Mouse (Mus musculus) urinary bladder, postnatal 36 days (tissue): ENCODE results near the gene Chchd2.
"Not testable (repeated sequence)": the region's sequence is repeated elsewhere in the genome, so short reads cannot be mapped to it uniquely, and the experiment has no call there.

ENCODE experiments used
- DNase-seq, 2 experiments: peaks; one replicate each; pipeline ENCODE4 v3.0.0; 2022; ENCODE audit warnings: low spot score in 2 of 2, mixed read lengths in 1 of 2

Chchd2 gene

DNA sequence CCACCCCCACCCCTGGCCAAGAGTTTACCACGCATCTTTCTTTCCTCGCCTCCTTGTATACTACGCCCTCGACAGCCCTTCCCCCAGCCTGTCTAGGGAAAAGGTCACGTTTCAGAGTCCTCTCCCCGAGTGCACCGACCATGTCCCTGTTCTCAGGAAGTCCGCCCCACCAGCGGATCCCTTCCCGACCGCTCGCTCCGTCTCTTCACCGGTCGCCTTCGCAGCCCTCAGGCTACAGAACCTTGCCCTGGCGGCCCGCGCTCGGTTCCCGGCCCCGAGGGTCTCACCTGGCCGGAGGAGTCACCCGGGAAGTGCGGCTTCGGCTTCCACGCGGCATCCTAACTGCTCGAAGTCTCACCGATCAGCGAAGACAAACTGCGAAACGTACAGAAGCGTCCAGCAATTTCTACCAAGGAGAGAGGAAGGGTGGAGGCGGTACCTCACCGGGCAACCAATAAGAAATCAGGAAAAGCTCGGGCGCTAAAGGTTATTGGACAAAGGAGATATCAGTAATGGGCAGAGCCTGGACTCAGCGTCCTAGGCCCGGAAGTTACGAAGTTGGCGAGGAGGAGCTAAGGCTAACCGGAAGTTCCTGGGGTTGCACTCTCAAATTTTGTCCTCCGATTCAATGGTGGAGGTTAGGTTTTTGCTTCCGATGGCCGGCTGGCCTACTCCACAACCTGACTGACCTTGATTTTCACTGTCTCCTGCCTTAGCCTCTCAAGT lies at the start of gene Chchd2:
Gene Chchd2 (minus strand): TSS at position 560 of the 726 bp plus-strand sequence.
- DNase-seq: peak; percentile 91 to 92

DNA sequence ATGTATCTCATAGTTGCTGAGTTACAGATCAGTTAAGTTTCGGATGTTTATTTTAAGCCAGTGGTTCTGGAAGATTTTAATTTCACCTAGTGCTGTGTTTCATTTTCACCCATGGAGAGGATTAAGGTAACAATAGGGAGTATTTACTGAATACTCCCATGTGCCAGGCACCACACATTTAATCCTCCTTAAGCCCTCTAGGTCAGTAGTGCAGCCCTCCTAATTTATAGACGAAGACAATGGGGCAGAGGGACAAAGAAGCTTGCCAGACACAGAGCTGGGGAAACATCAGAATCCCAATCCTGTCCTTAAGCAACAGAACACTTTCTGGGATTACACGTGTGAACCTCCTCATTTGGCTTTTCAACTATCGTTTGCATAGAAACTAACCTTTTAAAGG lies 49.7 kb upstream of the Chchd2 start:
- no peak for DNase-seq

DNA sequence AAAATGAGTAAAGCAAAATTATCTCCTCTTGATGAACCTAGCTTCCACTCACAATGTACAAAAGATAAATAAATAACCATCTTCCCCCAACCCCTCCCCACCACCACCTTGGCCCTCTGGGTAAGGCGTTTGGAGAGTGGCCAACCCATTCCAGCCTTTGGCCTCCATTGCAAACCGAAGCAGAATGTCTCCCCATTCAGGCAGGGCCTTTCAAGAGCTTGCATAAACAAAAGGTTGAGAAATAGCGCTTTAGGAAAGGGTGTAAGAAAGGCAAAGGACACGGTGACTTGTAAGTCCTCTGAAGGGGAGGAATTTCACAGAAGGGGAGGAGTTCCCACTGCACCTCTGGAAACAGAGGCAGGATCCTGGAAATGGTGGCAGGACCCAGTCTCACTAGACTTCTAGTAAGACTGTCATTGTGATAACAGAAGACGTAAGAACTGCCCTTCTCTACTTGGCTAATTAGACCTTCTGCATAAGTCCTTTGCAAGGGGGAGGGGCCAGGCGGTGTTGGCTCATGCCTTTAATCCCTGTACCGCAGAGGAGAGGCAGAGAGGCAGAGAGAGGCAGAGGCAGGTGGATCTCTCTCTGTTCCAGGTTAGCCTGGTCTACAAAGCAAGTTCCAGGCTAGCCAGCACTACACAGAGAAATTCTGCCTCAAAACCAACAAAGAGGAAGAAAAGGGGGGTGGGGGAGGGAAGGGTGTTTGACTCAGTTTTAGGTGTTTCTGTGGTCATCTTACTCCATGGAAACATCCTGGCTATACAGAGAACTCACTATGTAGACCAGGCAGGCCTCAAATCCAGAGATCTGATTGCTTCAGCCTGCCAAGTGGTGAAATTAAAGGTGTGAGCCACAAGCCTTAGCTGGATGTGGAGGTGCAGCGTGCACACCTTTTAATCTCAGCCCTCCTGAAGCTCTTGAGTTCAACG lies 42.9 kb upstream of the Chchd2 start:
- peak; percentile 6 to 43 for DNase-seq

DNA sequence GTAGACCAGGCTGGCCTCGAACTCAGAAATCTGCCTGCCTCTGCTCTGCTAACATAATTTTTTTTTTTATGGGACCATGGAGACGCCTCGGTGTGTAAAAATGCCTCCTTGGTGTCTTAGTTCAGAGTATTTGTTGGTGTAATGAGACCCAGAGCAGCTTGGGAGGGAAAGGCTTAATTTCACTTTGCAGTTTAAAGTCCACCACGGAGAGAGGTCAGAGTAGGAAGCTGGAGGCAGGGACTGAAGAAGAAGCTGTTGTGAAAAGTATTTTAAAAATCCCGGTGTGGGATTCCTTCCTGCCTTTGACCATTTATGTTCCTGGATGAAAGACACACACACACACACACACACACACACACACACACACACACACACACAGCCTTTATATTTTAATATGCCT lies 38.7 kb upstream of the Chchd2 start:
- DNase-seq: no peak

DNA sequence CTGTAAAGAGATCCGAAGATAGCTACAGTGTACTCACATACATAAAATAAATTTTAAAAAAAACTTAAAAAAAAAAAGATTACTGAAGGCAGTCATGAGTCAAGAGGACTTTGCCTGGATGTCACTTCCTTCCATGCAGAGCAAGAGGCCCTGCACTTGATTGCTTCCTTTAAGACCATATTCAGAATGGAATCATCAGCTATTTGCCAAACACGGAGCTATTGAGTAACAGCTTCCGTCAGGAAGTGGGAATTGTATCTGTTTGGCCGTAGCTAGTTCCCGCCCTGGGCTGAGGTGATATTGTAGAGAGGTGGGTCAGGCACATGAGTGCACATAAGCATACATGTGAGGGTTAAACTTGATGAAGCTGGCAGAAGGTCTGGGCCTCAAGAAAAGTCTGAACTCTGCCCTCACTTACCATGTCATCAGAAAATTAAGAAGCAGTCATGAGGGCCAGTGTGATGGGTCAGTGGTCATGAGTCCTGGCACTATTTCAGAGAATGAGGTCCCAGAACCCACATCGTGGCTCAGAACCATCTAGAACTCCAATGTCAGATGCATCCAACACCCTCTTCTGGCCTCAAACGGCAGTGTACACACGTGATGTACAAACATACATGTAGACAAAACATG lies 37.7 kb upstream of the Chchd2 start:
- no peak for DNase-seq

DNA sequence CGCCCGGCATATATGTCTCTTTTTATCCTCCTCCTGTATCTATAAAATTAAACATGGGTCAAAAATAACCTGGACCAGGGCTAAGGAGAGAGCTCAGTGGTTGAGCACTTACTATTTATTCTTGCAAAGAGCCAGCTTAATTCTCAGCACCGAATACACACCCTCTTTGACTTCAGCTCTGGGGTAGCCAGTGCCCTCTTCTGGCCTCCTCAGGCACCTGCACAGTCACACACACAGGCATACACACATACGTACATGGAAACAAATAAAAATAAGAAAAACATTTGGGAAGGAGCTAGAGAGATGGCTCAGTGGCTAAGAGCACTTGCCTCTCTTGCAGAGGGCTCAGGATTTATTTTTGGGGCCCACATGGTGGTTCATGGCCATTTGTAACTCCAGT lies 34.7 kb upstream of the Chchd2 start:
- DNase-seq: no peak

DNA sequence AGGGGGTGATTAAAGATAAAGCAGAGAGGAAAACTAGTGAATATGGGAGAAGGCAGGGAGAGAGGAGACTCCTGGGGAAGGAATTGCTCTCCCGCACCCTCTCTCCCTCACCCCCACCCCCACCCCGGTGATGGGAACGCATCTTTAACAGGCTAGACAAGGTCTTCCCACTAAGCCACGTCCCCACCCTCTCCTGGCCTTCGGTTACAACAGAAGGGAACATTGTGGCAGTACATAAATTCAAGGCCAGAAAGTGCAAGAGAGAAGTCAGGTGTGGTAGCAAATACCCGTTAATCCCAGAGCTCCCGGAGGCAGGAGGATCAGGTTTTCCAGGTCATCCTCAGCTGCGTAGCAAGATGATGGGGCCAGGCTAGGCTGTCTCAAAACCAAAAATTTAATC lies 32.0 kb upstream of the Chchd2 start:
- DNase-seq: no peak

DNA sequence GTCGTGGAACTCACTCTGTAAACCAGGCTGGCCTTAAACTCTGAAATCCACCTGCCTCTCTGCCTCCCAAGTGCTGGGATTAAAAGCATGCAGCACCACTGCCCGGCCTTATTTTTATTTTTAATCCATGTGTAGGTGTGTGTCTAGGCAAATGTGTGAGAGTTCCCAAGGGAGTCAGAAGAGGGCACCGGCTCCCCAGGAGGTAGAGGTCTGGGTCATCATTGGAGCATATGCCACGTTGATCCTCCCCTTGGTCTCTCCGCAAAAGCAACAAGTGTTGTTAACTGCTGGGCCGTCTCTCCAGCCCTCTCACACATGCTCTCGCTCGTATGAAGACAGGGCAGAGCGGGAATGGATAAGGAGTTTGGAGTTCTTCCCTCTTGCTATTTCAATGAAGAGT lies 31.5 kb upstream of the Chchd2 start:
- DNase-seq: no peak

DNA sequence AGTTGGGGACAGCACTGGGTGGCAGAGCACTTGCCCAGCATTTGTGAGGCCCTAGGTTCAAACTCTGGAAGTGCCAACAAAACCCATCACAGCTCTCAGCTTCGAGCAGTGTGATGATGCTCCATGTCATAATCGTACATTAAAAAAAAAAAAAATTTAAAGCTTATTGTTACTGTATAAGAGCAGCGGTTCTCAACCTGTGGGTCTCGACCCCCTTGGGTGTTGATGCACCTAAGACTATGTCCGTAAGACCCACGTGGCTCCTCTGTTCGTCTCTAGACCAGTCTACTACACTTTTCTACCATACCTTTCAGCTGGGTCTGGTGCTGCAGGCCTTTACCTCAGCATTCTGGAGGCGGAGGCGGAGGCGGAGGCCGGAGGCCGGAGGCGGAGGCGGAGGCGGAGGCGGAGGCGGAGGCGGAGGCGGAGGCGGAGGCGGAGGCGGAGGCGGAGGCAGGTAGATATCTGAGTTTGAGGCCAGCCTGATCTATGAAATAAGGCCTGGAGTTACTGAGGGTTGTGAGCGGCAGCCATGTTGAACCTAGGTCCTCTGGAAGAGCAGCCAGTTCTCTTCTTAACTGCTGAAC lies 30.9 kb upstream of the Chchd2 start:
- DNase-seq: no peak

DNA sequence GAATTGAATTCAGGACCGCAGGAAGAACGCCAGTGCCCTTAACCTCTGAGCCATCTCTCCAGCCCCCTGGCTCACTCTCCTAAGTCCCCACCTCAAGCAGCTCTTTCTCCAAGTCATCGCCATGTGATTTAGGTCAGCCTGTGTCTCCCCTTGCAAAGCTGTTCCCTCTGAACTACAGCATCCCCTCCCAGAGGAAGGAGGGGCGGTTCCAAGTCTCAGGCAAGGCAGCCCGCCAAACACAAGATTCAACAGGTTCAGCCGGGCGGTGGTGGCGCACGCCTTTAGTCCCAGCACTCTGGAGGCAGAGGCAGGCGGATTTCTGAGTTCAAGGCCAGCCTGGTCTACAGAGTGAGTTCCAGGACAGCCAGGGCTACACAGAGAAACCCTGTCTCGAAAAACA lies 28.2 kb upstream of the Chchd2 start:
- DNase-seq: not testable (repeated sequence)

DNA sequence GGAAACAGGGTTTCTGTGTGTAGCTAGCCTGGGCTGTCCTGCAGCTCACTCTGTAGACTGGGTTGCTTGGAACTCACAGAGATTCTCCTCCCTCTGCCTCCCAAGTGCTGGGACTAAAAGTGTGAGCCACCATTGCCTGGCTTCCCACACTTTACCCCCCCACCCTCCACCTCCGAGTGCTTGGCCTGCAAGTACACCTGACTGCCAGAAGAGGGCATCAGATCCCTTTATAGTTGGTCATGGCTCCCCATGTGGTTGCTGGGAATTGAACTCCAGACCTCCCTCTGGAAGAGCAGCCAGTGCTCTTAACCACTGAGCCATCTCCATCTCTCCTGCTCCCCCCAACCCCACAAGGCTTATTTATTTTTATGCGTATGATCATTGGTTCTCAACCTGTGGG lies 26.8 kb upstream of the Chchd2 start:
- DNase-seq: peak in 1 of 2 experiments; percentile 13

DNA sequence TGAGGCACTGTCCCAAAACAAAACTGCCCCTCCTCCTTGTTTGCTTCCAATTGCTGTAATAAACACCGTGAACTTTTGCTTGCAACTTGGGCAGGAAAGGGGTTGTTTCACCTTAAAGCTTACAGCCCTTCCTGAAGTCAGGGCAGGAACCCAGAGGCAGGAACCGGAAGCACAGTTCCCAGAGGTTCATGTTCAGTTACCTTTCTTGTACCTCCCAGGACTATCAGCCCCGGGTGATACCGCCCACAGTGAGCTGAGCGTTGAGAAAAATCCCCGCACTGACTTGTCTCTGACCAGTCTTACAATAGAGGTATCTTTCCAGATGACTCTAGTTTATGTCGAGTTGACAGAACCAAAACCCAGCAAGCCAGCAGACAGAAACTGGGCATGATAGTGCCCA lies 22.3 kb upstream of the Chchd2 start:
- DNase-seq: no peak

DNA sequence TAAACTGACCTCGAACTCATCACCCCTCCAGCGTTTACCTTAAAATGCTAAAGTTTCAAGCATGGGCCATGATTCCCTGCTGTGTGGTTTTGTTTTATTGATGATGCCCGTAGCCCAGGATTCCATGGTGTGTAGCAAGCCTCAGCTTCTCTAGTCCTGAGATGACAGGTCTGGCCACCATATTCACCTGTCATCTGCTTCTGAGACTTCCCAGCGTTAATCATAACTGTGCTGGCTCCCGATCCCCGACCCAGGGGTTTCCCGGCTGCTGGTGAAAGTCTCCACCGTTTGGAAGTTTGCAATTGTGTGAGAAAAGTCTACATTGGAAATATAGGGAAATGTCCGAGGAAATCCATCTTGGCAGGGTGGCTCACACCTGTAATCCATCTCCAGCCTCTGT lies 21.9 kb upstream of the Chchd2 start:
- no peak for DNase-seq

DNA sequence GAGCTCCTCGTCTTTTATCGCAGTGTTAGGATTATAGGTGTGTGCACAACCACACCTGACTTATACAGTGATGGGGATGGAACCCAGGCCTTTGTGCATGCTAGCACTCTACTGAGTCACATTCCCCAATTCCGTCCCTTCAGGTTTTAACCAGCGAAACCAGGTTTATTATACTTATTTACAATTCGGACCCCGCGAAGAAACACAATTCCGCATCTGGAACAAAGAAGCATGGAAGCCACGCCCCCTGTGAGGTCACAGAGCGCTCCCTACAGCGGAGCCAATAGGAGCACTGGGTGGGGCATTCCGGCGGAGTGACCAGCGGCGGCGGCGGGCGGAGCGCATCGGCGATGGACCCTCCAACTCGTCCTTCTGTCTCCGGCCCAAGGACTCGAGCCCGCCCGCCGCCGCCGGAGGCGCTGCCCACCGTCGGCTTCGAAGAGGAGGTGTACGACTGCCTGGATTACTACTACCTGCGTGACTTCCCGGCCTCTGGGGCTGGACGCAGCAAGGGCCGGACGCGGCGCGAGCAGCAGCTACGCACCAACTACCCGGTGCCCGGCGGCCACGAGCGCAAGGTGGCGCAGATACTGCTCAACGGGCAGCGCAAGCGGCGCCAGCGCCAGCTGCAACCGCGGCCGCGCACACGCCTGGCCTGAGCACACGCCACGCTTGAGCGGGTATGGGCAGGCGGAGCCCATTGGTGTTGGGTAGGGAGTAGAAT lies 21.1 kb upstream of the Chchd2 start, which contains the start of gene Nupr1l:
Gene Nupr1l (plus strand): TSS at position 299 of the 724 bp plus-strand sequence.
- peak; percentile 82 to 91 for DNase-seq

DNA sequence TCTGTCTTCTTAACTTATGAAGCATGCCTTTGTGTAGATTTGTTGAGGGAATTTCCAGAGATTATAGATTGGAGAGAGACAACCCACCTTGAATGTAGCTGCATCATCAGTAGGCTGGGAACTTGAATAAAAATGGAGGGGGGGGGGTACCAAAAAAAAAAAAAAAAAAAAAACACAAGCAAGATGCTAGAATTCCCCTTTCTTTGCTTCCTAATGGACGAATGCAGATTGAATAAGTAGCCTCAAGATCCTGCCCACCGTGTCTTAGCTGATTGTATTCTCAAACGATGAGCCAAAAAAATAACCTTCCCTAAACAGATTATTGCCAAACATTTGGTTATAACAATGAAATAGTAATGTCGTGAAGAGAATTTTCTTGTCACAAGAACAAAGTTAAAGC lies 20.5 kb upstream of the Chchd2 start:
- DNase-seq: no peak

DNA sequence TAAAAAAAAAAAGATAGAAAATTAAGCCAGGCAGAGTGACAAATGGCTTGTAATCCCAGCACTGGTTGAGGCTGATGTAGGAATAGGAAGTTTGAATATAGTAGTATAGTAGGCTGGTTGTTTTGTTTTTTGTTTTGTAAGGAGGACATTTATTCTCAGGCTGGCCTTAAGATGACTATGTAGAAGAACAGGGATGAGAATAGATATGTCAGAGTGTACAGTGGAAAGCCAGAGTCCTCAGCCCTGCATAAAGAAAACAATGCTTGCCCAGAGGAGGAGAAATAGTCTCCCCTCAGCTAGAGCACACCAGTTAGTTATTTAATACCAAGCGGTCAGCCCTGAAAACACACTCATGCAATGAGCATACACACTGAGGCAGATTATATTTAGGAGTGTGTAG lies 11.2 kb upstream of the Chchd2 start, which contains the start of gene Phkg1:
Gene Phkg1 (minus strand): TSS at position 101 of the 400 bp plus-strand sequence.
- no peak for DNase-seq

DNA sequence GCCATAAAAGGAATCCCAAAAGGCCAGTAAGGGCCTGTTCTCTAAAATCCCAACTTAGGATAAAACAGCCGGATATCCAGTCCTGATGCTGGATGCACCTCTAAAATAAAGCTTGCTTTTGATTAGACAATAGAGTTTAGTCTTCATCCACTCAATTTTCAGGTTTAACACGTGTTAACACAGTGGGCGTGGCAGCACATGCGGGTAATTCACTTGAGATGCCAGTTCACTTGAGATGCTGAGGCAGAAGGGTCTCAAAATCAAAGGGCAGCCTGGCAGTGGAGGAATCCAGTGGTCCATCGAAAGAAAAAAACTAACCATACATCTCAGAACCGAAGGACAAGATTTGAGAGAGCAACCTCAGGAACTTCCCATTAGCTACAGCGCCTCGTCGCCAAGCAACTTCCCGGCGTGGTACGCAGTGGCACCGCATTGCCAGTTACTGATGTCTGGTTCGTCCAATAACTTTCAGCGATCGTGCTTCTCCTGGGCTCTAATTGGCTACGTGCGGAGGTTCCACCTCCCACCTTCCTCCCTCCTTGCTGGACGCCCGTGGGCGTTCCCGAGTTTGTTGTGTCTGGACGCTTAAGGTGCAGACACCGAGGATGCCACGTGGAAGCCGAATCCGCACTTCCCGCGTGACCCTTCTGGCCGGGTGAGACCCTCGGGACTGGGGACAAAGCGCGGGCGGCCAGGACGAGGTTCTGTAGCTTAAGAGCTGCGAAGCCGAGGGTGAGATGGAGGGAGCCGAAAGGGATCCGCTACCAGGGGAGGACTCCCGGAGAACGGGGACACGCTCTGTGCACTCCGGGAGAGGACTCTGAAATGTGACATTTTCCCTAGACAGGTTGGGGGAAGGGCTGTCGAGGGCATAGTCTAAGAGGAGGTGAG lies 8.2 kb upstream of the Chchd2 start, which contains the start of gene Zbed5:
Gene Zbed5 (plus strand): TSS at position 526 of the 891 bp plus-strand sequence.
- peak; percentile 85 to 88 for DNase-seq

DNA sequence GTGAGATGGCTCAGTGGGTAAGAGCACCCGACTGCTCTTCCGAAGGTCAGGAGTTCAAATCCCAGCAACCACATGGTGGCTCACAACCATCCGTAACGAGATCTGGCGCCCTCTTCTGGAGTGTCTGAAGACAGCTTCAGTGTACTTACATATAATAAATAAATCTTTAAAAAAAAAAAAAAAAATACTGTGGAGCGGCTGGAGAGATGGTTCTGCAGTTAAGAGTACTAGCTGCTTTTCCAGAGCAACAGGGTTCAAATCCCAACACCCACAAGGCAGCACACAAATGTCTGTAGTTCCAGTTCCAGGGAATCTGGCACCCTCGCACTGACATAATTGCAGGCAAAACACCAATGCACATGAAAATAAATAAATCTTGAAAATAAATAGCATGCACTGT lies 3.1 kb upstream of the Chchd2 start:
- DNase-seq: not testable (repeated sequence)

DNA sequence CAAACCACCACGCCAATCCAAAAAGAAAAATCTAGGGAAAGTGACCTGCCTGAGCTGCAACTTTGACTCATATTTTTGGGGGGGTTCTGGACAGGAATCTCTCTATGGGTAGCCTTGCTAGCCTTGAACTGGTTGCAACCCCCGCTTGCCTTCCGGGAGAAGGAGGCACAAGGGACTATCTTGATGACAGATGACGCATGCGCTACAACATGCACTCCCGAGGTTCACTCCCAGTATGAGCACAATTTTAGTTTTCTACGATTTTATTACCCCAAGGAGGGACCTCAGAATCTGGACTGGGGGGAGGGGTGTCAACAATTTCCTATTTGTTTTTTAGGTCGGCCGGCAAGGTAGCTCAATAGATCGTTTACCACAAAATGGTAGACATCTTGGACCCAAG lies 999 bp downstream of the Chchd2 start:
- DNase-seq: no peak

DNA sequence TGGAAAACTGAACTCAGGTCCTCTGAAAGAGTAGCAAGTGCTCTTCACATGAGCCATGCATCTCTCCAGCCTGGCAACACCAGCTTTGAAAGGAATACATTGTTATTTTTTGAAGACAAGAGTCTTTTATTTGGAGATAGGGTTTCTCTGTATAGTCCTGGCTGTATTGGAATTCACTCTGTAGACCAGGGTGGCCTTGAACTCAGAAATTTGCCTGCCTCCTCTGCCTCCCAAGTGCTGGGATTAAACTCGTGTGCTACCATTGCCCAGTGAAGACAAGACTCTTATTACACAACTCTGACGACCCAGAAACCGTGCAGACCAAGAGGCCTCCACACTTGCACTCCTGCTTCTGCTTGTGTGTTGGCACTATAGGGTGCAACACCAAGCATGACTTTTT lies 7.4 kb downstream of the Chchd2 start:
- no peak for DNase-seq
